Mouse (Mus musculus) bone marrow macrophage, adult 2 months (primary cell): Measurements from ENCODE around the gene Fgfr2.

Experiments
- CTCF ChIP-seq: IDR thresholded peaks from 2 replicates; pipeline ENCODE4 v1.5.1; 2012; ENCODE audit warnings: low read depth, mild to moderate bottlenecking, low read length, moderate library complexity
- POLR2A ChIP-seq: IDR thresholded peaks from 2 replicates; pipeline ENCODE4 v1.6.1; 2012; ENCODE audit warnings: mild to moderate bottlenecking, low read depth, low read length, borderline replicate concordance

GRCm38 (mm10) chr7:130800681-130801080 is 2322.5 kb downstream of the Fgfr2 start:
- TF ChIP-seq POLR2A (no peak), CTCF (no peak)
